Mouse (Mus musculus) intestine, postnatal 0 days (tissue): Measurements from ENCODE around the gene Rsrc1. TPM values are rescaled to one million over a fixed set of nuclear protein-coding genes. Genes with fewer than 3 reads are reported as not detected.
A peak's percentile ranks its signal among the peaks of the same experiment; 100 is the strongest.

Source experiments
- ATAC-seq: fragments of 200-750 bp; cut with Nextera tagmentation; 2 replicates; pipeline ENCODE4 v1.8.0; 2017; ENCODE audit warnings: mild to moderate bottlenecking, moderate TSS enrichment, moderate library complexity
- H3K27ac ChIP-seq: fragments of 300-500 bp; sonication (generic); 2 replicates; pipeline ENCODE4 v1.5.1; 2014; ENCODE audit warnings: mild to moderate bottlenecking, low read depth, low read length, moderate library complexity
- H3K27me3 ChIP-seq: fragments of 300-500 bp; sonication (generic); replicated peaks from 2 replicates; pipeline ENCODE4 v1.6.1; 2014; ENCODE audit warnings: low read length, mixed read lengths; ENCODE audit not compliant: control insufficient read depth, insufficient read depth
- H3K36me3 ChIP-seq: fragments of 300-500 bp; sonication (generic); 2 replicates; pipeline ENCODE4 v1.6.1; 2014; ENCODE audit warnings: mild to moderate bottlenecking, moderate library complexity; ENCODE audit not compliant: control insufficient read depth, insufficient read depth
- H3K4me1 ChIP-seq: fragments of 300-500 bp; sonication (generic); replicated peaks from 2 replicates; pipeline ENCODE4 v1.6.1; 2014; ENCODE audit warnings: antibody characterized with exemption, low read length, mixed read lengths; ENCODE audit not compliant: control insufficient read depth, insufficient read depth
- H3K4me2 ChIP-seq: fragments of 300-500 bp; sonication (generic); replicated peaks from 2 replicates; pipeline ENCODE4 v1.6.1; 2014; ENCODE audit warnings: low read depth, mild to moderate bottlenecking, moderate library complexity
- H3K4me3 ChIP-seq: fragments of 300-500 bp; sonication (generic); 2 replicates; pipeline ENCODE4 v1.5.1; 2014; ENCODE audit warnings: low read depth, low read length
- H3K9ac ChIP-seq: fragments of 300-500 bp; sonication (generic); 2 replicates; pipeline ENCODE4 v1.6.1; 2014; ENCODE audit warnings: mild to moderate bottlenecking, low read depth, low read length
- H3K9me3 ChIP-seq: fragments of 300-500 bp; sonication (generic); 2 replicates; pipeline ENCODE4 v1.6.1; 2016; ENCODE audit warnings: mixed run types; ENCODE audit not compliant: control insufficient read depth
- CTCF ChIP-seq: sonication (generic); IDR thresholded peaks from 2 replicates; pipeline ENCODE4 v1.5.1; 2016; ENCODE audit warnings: low read depth, mild to moderate bottlenecking, control low read depth, antibody characterized with exemption, moderate library complexity
- WGBS: fragments of 180-500 bp; shearing (Covaris S2); extraction: QIAGEN DNeasy Blood & Tissue Kit; methylation state at CpG from one replicate; pipeline ENCODE4 v1.1.7; 2014; 5-methylcytosine and 5-hydroxymethylcytosine counted together
- polyA plus RNA-seq: library from polyadenylated mRNA; unstranded; fragments of >200 nt; fragmentation: Nextera tagmentation; extraction: Ambion mirVana; gene quantifications from 2 replicates; pipeline ENCODE4 v1.2.1, GENCODE M21; 2015

Gene Rsrc1
- polyA plus RNA-seq, 1 experiment from 2014 or later = 16.8 TPM

- no peak overlapping the region for H3K4me3 ChIP-seq
These were observed 3.3 kb upstream of the Rsrc1 start for GRCm38 (mm10) chr3:66977811-66978456.

DNA sequence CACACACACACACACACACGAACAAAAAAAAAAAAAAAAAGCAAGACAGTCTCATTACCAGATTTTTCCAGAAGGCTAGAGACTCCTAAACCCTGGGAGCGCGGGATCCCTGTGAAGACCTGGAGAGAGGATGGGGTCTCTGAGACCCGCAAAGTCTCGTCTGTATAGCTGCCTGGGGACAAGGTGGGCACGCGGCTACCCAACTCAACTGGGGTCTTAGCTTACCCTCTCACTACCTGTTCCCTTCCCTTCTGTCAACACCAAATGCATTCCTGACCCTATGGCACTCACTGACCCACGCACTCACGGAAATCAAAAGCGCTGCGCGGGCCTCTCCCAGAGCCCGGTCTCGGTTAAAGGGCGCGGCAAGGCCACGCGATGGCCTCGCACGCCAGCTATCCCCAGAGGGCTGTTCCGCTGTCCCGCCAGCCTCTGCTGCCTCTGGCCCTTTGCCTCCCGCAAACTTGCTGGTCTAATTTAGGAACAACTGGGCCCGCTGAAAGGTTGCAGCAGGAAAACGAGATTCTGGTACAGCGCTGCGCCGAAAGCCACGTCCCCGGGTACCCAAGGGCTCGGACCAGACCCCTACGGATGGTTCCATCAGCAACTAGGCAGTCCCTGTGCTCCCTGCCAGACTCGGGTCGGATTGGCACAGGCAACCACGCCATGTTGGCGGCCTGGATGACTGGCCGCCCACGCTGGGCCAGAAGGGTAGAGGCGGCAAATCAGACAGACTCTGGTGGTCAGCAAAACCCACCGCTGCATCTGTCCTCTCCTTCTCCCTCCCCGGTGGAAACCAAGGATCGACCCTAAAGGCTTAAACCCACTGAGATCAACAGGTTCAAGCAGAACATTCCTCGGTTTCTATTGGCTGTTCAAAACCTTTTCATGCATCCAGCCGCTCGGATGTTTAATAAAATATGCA is 2.5 kb upstream of the Rsrc1 start:
- Histone ChIP-seq H3K27ac (no peak overlapping the region), H3K27me3 (peaks cover 95% of the 10 kb centered on the region), H3K4me2 (no peak overlapping the region), H3K9ac (no peak overlapping the region), H3K9me3 (no peaks in the 10 kb centered on the region), H3K4me1 (no peaks in the 10 kb centered on the region), H3K4me3 (no peak overlapping the region), H3K36me3 (no peaks in the 10 kb centered on the region)
- ATAC-seq = no peak
- TF ChIP-seq CTCF = no peak
- WGBS = 2% methylated on average over 45 of the region's 45 CpGs

More at GRCm38 (mm10) chr3:66977811-66978456, 3.3 kb upstream of the Rsrc1 start:
- Histone ChIP-seq H3K9ac (no peak overlapping the region), H3K27me3 (peaks cover 97% of the 10 kb centered on the region), H3K4me1 (no peaks in the 10 kb centered on the region), H3K36me3 (no peaks in the 10 kb centered on the region), H3K4me2 (no peak overlapping the region), H3K27ac (no peak overlapping the region), H3K9me3 (no peaks in the 10 kb centered on the region)
- no peak for ATAC-seq
- no peak for TF ChIP-seq CTCF
- WGBS = 3% methylated on average over 25 of the region's 25 CpGs

GRCm38 (mm10) chr3:66979491-66979890 is 1.7 kb upstream of the Rsrc1 start:
- Histone ChIP-seq H3K27ac (no peak overlapping the region), H3K36me3 (no peaks in the 10 kb centered on the region), H3K4me1 (no peaks in the 10 kb centered on the region), H3K27me3 (peaks cover 95% of the 10 kb centered on the region), H3K9me3 (no peaks in the 10 kb centered on the region), H3K9ac (no peak overlapping the region), H3K4me2 (no peak overlapping the region), H3K4me3 (no peak overlapping the region)
- WGBS = 2% methylated on average over 9 of the region's 9 CpGs
- no peak for ATAC-seq
- no peak for TF ChIP-seq CTCF

- Histone ChIP-seq H3K4me3 (peak overlapping the region; percentile 51), H3K4me2 (peak overlapping the region; percentile 78), H3K9me3 (no peaks in the 10 kb centered on the region), H3K27ac (no peak overlapping the region), H3K36me3 (no peaks in the 10 kb centered on the region), H3K4me1 (no peaks in the 10 kb centered on the region), H3K27me3 (peaks cover 92% of the 10 kb centered on the region), H3K9ac (no peak overlapping the region)
- ATAC-seq = no peak
- no peak for TF ChIP-seq CTCF
- WGBS = 3% methylated on average over 29 of the region's 29 CpGs
These were observed 847 bp upstream of the Rsrc1 start for GRCm38 (mm10) chr3:66980111-66980975.

DNA sequence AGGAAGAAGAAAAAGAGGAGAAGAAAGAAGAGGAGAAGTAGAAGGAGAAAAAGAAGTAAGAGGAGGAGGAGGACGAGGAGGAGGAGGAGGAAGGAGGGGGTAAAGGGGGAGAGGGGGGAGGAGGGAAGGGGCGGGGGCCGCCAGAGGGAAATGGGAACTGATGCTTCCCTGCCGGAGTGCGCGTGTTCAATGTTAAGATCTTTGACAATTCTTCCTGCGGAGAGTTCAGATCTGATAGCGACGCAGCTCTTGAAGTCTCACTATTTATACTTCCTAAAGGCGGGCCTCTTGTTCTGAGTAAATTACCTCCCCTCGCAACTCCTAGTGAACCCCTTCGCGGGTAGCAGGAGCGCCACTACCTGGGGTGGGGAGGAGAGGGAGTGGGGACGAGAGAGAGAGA is 516 bp downstream of the Rsrc1 start, which contains the start of gene Shox2:
Shox2 (minus strand) TSS at position 66 of the 400 bp plus-strand sequence.
- ATAC-seq = no peak
- H3K36me3 ChIP-seq = no peaks in the 10 kb centered on the region
- H3K27me3 ChIP-seq = peaks cover 81% of the 10 kb centered on the region
- H3K4me3 ChIP-seq = peak within 1 kb of the TSS; percentile 51
- H3K4me2 ChIP-seq = peak within 1 kb of the TSS; percentile 78
- TF ChIP-seq CTCF = no peak
- no peaks in the 10 kb centered on the region for H3K9me3 ChIP-seq
- H3K9ac ChIP-seq = no peak within 1 kb of the TSS
- no peak within 1 kb of the TSS for H3K27ac ChIP-seq
- H3K4me1 ChIP-seq = 0 out of 2 replicates have a peak, but pooled peaks cover 5% of the 10 kb centered on the region
- 0% methylated on average over 14 of the region's 15 CpGs for WGBS
